Mouse (Mus musculus) embryonic fibroblast, embryonic 13.5 days (primary cell): ENCODE measurements around the gene Rfc1.

Source experiments
- CTCF ChIP-seq: IDR thresholded peaks from 2 replicates; pipeline ENCODE4 v1.5.1; 2011; ENCODE audit warnings: mild to moderate bottlenecking, control low read depth, low read length, moderate library complexity, borderline replicate concordance; ENCODE audit not compliant: insufficient read depth
- POLR2A ChIP-seq: IDR thresholded peaks from 2 replicates; pipeline ENCODE4 v1.6.1; 2011; ENCODE audit warnings: low read depth, mild to moderate bottlenecking, control low read depth, low read length, moderate library complexity

GRCm38 (mm10) chr5:65322165-65322564 is 13.3 kb downstream of the Rfc1 start:
- no peak for TF ChIP-seq CTCF
- TF ChIP-seq POLR2A, result no peak
